Mouse (Mus musculus) gonadal fat pad, adult 2 months (tissue): ENCODE data around the gene Elavl3. TPM values are rescaled to one million over a fixed set of nuclear protein-coding genes. Genes with fewer than 3 reads are reported as not detected.

Source experiments
- DNase-seq: peaks from one replicate; pipeline ENCODE4 v3.0.0-alpha.2; 2012; ENCODE audit warnings: low read depth
- polyA plus RNA-seq: library from polyadenylated mRNA; depleted of rRNA; stranded (reverse); fragments of >200 nt; gene quantifications from 2 replicates; pipeline ENCODE4 v1.2.3, GENCODE M21; 2012

The Elavl3 gene
- polyA plus RNA-seq, 1 experiment, result 0.20 TPM

DNA sequence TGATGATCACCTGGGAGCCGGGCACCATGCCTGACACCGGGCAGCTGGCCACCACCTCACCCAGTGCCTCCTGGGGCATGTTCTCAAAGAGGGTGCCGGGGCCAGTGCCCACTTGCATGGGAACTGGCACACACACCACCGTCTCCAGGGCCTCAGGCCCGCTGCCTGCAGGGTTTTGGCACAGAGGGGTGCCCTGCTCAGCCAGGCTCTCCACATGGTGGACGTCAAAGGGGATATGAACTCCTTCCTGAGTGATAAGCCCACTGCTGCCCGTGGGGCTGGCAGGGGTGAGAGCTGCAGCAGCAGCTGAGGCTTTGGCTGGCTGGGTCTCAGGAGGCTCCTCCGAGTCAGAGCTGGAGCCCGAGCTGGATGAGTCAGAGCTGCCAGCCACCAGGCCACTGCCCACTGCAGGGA, 6.2 kb upstream of the Elavl3 start:
- DNase-seq, result no peak

DNA sequence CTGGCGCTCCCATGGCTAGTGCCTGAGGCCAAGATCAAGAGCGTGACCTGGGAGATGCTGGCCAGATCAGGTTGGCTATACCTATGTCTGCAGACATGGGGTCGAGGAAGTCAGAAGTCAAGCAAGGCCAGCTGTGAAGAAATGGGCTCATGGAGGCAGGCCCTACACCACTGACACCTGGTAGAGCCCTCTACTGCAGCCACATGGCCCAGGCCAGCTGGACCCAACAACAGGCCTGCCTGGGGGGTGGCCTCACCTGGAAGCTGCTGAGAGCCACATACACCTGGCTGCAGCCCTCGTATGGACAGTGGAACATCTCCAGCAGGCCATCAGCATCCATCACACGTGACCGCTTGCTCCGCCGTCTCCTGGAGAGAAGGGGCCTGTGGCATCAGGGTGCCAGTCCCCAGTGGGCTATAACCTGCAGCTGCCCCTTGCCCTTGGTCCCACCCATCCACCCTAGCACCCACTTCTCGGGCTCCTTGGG, 5.3 kb upstream of the Elavl3 start:
- DNase-seq, result no peak

DNA sequence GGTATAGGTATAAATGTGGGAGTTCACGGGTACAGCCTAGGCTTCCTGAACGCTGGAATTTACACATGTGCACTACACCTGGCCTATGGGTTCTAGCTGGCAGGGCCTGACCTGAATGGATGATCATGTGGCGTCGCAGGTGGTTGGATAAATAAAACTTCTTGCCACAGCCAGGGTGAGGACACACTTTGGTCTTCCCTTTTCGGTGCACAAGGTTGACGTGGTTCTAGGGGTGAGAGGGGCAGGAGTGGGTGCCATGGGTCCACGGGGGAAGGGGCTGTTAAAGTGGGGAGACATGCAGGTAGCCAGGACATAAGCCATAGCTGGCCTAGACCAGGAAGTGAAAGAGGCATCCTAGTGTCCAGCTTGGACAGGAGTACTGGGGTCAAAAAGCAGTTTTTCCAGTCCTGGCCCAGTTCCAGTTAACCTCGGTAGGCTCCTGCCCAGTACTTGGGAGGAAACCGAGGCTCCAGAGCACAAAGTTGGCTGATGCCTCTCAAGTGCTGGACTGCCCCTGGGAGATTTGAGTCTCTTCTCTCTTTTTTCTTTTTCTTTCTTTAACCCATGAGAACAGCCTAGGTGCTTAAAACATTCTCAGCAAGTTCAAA, 4.6 kb upstream of the Elavl3 start:
- no peak for DNase-seq

DNA sequence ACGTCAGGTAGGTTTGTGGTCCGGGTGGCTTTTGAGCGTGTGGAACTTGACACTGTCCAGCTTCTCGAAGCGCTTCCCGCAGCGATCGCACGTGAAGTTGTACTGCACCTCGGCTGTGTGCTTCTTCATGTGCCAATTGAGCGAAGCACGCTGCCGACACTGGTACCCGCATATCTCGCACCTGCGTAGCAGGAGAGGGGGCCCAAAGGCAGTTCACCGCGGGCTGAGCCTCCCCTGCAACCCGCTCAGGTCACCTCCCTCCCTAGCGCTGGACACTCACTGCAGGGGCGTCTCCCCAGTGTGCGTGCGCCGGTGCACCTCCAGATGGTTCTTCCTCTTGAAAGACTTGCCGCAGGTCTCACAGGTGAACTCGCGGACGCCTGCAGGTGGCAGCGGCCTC, 3.9 kb upstream of the Elavl3 start:
- DNase-seq, result no peak

DNA sequence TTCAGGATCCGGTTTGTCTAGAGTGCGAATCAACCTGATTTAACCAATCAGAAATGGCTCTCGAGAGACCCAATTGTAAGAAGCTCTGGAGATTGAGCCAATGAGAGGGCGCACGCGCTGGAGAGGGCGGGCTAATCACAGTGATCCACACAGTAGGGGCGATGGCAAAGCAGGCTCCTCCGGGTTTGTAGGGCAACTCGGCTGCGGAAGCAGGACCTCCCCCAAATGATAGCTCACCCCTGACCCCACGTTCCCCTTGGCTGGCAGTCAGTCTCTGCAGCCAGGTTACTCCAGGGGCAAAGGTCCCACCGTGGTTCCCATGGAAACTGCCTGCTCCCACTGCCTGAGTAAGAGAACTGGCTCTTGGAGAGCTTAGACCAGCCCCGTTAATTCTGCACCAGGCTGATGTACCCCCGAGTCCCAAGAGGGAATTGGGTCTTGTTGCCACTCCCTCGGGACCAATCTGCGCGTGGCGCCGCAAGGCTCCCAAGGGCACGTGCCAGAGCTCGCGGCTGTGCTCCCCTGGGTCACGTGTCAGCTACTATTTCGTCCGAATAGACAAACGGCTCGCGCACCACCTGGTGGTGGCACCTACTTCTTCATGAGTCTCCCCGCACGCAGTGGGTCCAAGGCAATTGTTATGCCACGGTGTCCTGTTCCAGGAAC, 2.7 kb upstream of the Elavl3 start:
- no peak for DNase-seq

DNA sequence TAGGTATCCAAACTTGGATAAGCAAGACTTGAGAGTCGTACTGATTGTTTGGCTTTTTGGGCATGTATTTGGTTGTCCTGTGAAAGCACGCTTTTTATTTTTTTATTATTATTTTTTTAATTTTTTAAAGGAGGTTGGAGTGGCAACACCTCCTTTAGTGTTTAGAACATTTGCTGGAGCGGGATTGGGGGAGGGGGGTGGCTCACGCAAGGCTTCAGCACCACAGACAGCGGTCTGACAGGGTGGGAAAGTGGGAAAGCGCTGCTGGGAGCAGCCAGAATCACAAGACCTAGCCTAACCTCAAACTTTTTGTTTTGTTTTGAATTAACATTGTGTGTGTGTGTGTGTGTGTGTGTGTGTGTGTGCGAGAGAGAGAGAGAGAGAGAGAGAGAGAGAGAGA, 1.8 kb upstream of the Elavl3 start:
- no peak for DNase-seq

DNA sequence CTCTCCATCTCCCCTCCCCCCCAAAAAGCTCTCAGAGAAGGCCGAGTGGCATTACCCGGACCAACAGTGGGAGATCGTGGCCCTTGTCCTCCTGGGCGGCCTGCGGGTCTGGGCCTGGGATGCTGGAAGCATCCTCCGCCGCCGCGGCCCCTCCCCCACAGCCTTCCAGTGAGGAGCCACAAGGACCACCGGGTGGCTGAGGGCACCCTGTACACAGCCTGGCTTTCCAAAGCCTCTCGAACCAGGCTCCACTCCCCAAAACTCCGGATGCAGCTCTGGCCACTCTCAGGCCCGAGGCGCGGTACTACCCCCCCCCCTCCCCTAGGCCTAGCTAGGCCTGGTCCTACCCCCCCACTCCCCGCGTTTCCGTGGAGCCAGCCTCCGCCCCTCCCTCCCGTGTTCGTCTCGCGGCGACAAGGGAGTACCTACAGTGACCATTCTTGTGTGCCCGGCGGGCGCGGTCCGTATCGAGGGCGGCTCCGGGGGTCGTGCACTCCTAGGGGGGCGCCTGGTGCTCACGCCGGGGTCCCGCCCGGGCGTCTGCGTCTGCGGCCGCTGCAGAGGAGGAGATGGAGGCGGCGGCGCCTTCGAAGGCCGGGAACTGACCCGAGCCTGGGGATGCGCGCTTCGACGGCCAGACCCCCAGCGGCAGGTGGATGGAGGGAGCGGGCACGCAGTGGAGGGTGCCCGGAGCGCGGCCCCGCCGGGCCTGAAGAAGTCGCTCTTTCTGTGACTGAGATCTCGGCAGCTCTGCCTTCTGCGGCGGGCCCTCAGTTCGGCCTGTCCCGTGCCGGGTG, 464 bp downstream of the Elavl3 start:
- DNase-seq, result no peak

DNA sequence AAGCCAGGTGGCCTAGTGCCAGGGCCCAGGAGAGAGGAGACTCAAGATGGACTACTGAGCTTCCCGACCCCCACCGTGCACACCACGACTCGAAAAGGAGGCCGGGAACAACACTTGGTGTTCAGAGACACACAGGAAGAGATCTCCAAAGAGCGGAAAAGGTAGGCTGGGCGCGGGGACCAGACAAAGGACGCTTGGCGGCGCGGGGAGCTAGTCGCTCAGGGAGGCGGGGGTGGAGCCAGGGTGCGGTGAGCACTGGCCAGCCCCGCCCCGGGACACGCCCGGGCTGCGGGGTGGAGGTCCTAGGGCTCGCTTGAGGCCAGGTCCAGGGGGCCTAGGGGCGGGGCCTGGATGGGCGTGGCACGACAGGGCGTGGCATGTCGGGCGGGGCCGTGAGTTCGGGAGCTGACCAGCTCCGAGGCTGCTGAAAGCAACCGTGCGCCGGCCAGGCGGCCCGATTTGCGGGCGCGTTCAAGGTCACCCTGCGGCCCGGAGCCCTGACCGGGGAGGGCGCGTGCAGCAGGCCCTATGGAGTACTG, 1.4 kb downstream of the Elavl3 start:
- no peak for DNase-seq

DNA sequence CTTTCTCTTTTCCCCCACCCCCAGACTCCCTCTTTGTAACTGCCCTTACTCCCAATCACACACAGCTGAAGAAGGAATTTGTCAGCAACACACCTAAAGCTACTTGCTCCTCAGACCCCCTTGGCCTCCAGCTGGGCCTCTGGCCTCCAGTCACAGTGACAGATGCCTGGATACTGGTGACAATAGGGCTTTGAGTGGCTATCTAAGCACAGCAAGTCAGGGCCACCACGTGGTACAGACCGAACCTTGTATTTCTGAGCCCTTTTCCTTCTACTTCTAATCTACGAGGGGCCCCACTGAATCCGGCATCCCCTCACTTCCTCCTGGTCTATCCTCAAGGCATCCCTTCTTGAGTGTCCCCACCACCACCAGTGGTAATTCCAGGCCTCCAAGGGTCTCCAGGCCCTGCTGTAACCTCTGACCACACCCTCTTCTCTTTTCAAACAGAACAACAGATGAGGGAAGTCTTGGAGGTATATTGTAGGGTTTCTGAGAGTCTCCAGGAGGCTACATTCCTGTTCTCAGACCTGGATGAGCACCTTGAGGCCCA, 2.0 kb downstream of the Elavl3 start:
- DNase-seq, result no peak

DNA sequence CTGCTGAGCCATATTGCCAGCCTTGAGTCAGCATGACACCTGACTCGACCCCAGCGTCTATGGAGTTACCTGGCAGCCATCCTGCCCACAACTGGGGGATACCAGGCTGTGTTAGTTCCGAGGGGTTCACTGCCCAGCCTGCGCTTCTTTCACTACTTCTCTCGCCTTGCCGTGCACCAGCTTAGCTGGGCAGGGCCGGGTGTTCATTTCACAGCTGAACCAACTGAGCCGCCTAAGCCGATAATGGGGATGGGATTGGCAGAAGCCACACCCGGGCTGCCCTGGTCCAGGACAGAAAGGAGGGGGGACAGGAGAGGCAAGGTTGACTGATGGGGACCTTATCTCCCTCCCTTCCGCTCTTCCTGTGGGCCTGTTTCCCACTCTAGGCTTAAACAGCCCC, 2.5 kb downstream of the Elavl3 start:
- no peak for DNase-seq

DNA sequence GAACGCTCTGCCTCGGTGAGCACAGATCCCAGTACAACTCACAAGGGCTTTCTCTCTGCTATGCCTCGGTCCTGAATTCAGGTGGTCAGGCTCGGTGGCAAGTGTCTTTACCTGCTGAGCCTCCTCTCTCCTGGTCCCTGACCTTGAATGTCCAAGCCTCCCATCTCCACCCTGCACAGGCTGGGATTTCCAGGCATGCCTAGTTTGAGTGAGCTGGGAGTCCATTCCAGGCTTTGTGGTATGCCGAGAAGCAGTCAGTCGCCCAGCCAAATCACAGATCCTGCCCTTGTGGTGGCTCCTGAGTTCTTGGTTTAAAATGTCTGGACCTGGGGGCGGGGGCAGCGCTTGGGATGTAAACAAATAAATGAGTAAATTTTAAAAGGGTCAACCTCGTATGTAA, 4.5 kb downstream of the Elavl3 start:
- no peak for DNase-seq

DNA sequence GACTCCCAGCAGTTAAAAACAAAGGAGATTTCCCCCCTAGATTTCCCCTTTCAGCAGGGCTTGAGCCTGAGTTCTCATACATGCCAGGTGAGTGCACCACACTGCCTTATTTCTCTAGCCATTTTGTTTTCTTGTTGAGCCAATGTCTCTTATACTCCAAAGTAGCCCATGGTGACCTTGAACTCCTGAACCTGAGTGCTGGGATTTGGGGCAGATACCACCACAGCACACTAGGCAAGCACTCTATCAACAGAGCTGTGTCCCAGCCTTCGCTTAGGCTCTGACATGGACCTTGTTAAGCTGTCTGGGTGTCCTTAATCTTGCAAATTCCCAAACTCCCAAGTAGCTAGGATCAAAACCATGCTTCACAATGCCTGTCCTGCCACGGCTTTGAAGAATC, 10.0 kb downstream of the Elavl3 start:
- DNase-seq, result no peak

DNA sequence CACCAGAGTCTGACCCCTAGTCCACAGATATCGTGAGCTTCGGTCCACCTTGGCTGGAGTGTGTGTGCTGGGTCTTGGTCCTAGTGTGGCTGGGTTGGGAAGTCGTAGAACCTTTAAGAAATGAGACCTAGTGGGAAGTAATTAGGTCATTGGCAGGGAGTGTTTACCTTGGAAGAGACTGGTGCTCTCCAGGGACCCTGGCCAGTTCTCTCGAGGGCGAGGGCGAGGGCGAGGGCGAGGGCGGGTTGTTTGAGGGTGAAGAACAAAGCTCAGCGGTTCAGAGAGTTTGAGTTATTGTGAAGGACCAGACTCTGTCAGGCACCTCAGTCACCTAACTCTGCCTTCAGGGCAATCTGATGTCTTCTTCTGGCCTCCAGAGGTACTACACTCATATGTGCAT, 14.0 kb downstream of the Elavl3 start:
- no peak for DNase-seq

DNA sequence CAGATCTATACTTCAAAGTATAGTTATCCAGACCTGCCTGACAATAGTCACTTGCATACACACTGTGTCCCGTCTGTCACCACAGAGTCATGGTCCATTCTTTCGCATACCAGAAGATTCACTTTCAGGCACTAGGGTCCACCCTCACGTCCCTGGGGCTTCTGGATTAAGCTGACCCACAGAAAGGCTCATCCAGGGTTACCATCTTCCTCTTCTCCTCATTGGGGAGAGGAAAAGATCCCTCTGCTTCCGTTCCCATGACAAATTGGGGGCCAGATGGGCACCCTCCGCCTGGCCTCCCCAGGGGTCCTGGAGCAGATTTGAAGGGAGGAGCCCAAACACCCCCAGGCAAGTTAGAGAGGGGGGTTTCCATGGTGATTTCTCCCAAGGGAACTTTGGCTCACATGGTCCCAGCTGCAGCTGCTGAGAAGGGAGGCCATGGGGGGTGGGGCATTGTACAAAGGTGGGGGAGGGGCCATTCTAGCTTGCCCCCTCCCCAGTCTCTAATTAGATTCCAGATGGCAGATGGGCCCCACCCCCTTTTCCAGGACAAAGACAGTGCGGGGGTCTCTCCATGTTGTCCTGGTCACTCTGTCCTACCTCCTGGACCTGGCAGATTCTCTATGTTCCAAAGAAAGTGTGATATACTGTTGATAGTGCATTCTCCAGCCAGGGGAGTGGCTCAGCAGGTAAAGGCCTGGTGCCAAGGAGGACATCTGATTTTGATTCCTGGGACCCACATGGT, 16.4 kb downstream of the Elavl3 start:
- no peak for DNase-seq

DNA sequence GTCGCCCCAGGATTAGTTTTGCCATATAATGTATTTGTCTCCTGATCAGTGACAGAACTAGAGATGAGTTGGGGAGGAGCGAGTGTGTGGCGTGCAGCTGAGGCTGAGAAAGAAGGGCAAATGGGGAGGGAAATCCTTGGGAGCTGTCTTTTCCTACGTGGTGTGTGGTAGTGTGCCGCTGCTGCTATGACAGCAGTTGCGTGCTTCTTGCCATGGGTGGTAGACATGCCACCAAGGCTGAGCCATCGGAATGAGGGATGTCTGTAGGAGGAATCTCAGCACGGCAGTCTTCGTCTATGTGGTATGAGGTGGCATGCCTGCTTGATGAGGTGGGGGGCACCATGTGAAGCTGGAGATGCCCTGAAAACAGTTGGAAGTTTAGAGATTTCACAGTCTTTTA, 21.4 kb downstream of the Elavl3 start:
- no peak for DNase-seq

DNA sequence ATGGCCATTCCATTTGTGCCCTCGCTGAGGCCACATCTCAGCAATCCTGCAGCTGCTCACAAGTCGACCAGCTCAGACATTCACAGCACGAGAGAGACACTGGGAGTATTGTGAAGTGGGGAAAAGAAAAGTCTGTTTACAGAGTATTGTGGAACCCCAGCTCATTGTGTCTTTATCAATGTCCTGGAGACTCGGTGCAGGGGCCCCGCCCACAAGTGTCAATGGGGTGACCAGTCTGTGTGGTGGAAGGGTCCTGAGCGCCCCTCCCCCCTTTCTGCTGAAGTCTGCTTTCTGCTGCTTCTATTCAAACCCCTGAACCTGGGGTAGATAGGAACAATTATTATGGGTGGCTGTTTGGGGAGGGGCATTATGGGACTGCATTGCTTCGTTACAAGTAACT, 23.4 kb downstream of the Elavl3 start:
- DNase-seq, result no peak

DNA sequence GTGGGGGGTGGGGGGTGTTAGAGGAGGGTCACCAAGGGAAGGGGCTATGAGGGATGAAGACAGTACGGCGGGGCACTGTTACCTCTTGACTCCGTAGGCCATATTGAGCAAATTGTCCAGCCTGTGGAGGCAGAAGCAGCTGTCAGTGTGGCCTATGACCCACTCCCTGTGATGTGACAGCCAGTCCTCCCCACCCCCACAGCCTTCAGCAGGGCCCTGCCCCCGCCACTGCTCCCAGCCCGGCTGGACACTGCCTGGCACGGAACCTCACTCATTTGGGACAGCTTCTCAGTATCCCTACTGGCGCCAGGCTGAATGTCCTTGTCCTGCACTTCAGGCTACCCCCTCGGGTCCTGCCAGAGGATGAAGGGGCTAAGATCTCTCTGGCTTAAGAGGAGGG, 27.2 kb downstream of the Elavl3 start:
- DNase-seq, result no peak

DNA sequence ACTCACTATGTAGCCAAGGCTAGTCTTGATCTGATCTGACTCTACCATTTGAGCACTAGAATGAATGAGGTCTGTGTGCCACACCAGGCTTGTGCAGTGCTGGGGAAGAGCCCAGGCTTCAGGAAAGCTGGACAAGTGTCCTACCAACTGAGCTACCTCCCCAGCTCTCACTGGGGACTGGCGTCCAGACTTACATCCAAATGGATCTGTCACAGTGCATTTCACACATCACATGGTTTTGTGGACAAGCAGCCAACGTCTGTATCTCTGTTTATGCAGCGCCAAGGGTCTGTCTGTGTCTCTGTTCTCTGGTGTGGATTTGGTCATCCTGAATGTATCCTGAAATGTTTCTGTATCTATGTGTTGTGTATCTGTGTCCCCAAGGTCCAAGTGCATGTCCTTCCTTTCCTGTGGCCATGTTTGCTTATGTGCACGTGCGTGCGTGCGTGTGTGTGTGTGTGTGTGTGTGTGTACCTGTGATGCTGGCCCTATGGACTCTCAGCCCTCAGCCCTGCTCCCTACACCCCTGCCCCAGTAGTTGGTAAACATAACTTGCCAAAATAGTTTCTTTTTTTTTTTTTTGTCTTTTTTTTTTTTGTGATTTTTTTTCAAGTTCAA, 34.5 kb downstream of the Elavl3 start:
- DNase-seq, result no peak

DNA sequence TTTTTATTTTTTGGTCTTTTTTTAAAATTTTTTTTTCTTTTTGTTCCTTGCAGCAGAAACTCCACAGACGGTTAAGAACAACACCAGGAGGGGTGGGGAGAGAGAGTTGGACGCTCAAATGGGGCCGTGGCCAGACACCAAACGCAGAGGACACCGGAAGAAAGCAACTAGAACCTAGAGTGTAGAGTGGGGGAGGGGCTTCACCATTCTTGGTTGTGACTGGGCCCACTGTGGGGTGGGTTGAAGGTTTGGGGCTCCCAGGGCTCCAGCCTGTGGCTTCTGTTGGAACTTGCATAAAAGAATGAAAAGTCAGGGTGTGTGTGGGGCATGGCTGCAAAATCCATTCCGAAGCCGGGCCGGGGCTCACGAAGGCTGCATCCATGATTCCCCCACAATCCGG, 35.6 kb downstream of the Elavl3 start:
- no peak for DNase-seq

DNA sequence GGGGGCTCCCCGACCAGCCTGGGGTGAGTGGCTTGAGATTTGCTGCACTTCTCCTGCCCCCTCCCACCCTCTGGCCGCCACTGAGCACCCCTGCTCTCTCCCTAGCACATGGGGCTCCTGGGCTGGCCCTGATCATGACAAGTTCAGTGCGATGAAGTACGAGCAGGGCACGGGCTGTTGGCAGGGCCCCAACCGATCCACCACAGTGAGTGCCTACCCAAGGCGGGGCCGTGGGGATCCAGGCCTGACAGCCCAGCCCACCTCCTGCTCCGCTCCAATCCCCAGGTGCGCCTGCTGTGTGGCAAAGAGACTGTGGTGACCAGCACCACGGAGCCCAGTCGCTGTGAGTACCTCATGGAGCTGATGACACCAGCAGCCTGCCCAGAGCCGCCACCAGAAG, 39.1 kb downstream of the Elavl3 start:
- no peak for DNase-seq

DNA sequence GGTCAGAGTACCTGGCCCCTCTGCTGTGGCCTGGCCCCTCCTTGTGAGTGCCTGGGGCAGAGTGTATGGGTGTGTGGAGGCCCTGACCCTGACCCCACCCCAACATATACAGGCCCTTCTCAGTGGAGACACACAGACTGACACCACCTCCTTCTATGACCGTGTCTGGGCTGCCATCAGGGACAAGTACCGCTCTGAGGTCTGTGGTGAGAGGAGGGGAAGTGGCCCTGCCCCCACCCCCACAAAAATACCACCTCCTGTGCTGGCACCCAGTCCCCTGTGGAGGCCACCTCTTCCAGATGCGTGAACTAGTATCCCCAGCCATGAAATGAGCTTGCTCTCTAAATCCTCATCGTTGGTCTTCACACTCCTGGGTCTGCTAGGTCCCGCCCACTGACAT, 40.8 kb downstream of the Elavl3 start:
- no peak for DNase-seq
